Mouse (Mus musculus) liver, embryonic 16.5 days (tissue): Measurements from ENCODE around the gene AI854703. TPM values are rescaled to one million over a fixed set of nuclear protein-coding genes. Genes with fewer than 3 reads are reported as not detected.
"Not testable (repeated sequence)": the region's sequence is repeated elsewhere in the genome, so short reads cannot be mapped to it uniquely, and the experiment has no call there.

Experiments
- ATAC-seq: fragments of 200-750 bp; cut with Nextera tagmentation; 2 replicates; pipeline ENCODE4 v1.8.0; 2017; ENCODE audit warnings: low read depth, mild to moderate bottlenecking, moderate number of reproducible peaks, moderate library complexity
- H3K27ac ChIP-seq: fragments of 300-500 bp; sonication (generic); 2 replicates; pipeline ENCODE4 v1.5.1; 2014; ENCODE audit warnings: mild to moderate bottlenecking, low read length
- H3K27me3 ChIP-seq: fragments of 300-500 bp; sonication (generic); 2 replicates; pipeline ENCODE4 v1.6.1; 2014; ENCODE audit warnings: low read depth, low read length, mixed read lengths; ENCODE audit not compliant: control insufficient read depth, insufficient read depth
- H3K36me3 ChIP-seq: fragments of 300-500 bp; sonication (generic); 2 replicates; pipeline ENCODE4 v1.6.1; 2014; ENCODE audit warnings: mild to moderate bottlenecking; ENCODE audit not compliant: control insufficient read depth, insufficient read depth
- H3K4me1 ChIP-seq: fragments of 300-500 bp; sonication (generic); 2 replicates; pipeline ENCODE4 v1.6.1; 2014; ENCODE audit warnings: low read depth, low read length, mixed read lengths; ENCODE audit not compliant: control insufficient read depth
- H3K4me2 ChIP-seq: fragments of 300-500 bp; sonication (generic); 2 replicates; pipeline ENCODE4 v1.6.1; 2014; ENCODE audit warnings: low read depth, low read length, mixed read lengths
- H3K4me3 ChIP-seq: fragments of 300-500 bp; sonication (generic); 2 replicates; pipeline ENCODE4 v1.5.1; 2014; ENCODE audit warnings: low read depth, mild to moderate bottlenecking, low read length
- H3K9ac ChIP-seq: fragments of 300-500 bp; sonication (generic); 2 replicates; pipeline ENCODE4 v1.6.1; 2014; ENCODE audit warnings: low read depth, low read length
- H3K9me3 ChIP-seq: fragments of 300-500 bp; sonication (generic); replicated peaks from 2 replicates; pipeline ENCODE4 v1.6.1; 2016; ENCODE audit warnings: low read length; ENCODE audit not compliant: control insufficient read depth
- WGBS: fragments of 180-500 bp; shearing (Covaris S2); extraction: QIAGEN DNeasy Blood & Tissue Kit; methylation state at CpG from one replicate; pipeline ENCODE4 v1.1.7; 2014; ENCODE audit not compliant: insufficient replicate concordance; 5-methylcytosine and 5-hydroxymethylcytosine counted together
- polyA plus RNA-seq: library from polyadenylated mRNA; unstranded; fragments of >200 nt; fragmentation: Nextera tagmentation; extraction: Ambion mirVana; gene quantifications from 2 replicates; pipeline ENCODE4 v1.2.1, GENCODE M21; 2015

Gene AI854703
- polyA plus RNA-seq, 1 experiment from 2014 or later: 0.13 TPM

GRCm38 (mm10) chr6:48602080-48602741 lies 24.4 kb upstream of the AI854703 start:
- Histone ChIP-seq H3K27ac (peak overlapping the region; percentile 77), H3K27me3 (no peaks in the 10 kb centered on the region), H3K4me1 (peaks cover 16% of the 10 kb centered on the region), H3K36me3 (peaks cover 10% of the 10 kb centered on the region), H3K4me2 (peak overlapping the region; percentile 92), H3K9me3 (no peaks in the 10 kb centered on the region), H3K9ac (peak overlapping the region; percentile 62), H3K4me3 (peak overlapping the region; percentile 67)
- under 1% methylated on average over 28 of the region's 28 CpGs for whole genome bisulfite sequencing
- no peak; the same call in 1 of the 2 replicates for ATAC-seq

GRCm38 (mm10) chr6:48608124-48608523 lies 18.4 kb upstream of the AI854703 start:
- Histone ChIP-seq H3K4me3 (no peak overlapping the region), H3K4me1 (no peaks in the 10 kb centered on the region; the same call in 1 of the 2 replicates), H3K9ac (no peak overlapping the region), H3K36me3 (no peaks in the 10 kb centered on the region), H3K27me3 (no peaks in the 10 kb centered on the region), H3K4me2 (no peak overlapping the region), H3K9me3 (no peaks in the 10 kb centered on the region), H3K27ac (no peak overlapping the region)
- no peak for ATAC-seq
- 76% methylated on average over 2 of the region's 2 CpGs for WGBS

GRCm38 (mm10) chr6:48609512-48609911 lies 17.1 kb upstream of the AI854703 start:
- 32% methylated on average over 7 of the region's 7 CpGs for WGBS

GRCm38 (mm10) chr6:48610657-48611056 lies 15.9 kb upstream of the AI854703 start:
- Histone ChIP-seq H3K4me2 (no peak overlapping the region), H3K27ac (no peak overlapping the region)
- WGBS: 59% methylated on average over 3 of the region's 3 CpGs

More at GRCm38 (mm10) chr6:48609512-48609911, 17.1 kb upstream of the AI854703 start:
- Histone ChIP-seq H3K4me3 (no peak overlapping the region), H3K4me2 (no peak overlapping the region), H3K9me3 (no peaks in the 10 kb centered on the region), H3K9ac (no peak overlapping the region), H3K36me3 (no peaks in the 10 kb centered on the region), H3K27me3 (no peaks in the 10 kb centered on the region), H3K4me1 (no peaks in the 10 kb centered on the region), H3K27ac (no peak overlapping the region)
- ATAC-seq: 0 out of 2 replicates have a peak, but pooled peaks have one; percentile 11

GRCm38 (mm10) chr6:48613464-48613863 lies 13.1 kb upstream of the AI854703 start:
- Histone ChIP-seq H3K9me3 (no peaks in the 10 kb centered on the region), H3K27ac (no peak overlapping the region), H3K9ac (no peak overlapping the region), H3K27me3 (no peaks in the 10 kb centered on the region), H3K4me3 (no peak overlapping the region), H3K4me1 (no peaks in the 10 kb centered on the region; the same call in 1 of the 2 replicates), H3K4me2 (no peak overlapping the region), H3K36me3 (no peaks in the 10 kb centered on the region)
- ATAC-seq: no peak
- WGBS: 61% methylated on average over 4 of the region's 4 CpGs

More at GRCm38 (mm10) chr6:48610657-48611056, 15.9 kb upstream of the AI854703 start:
- H3K4me1 ChIP-seq: no peaks in the 10 kb centered on the region; the same call in 1 of the 2 replicates
- no peak overlapping the region for H3K9ac ChIP-seq
- no peaks in the 10 kb centered on the region for H3K27me3 ChIP-seq
- H3K9me3 ChIP-seq: no peaks in the 10 kb centered on the region
- ATAC-seq: no peak
- no peak overlapping the region for H3K4me3 ChIP-seq
- no peaks in the 10 kb centered on the region for H3K36me3 ChIP-seq

- WGBS: 69% methylated on average over 5 of the region's 5 CpGs
- no peak overlapping the region for H3K27ac ChIP-seq
- no peak overlapping the region for H3K4me2 ChIP-seq
- H3K9me3 ChIP-seq: no peaks in the 10 kb centered on the region
- no peaks in the 10 kb centered on the region; the same call in 1 of the 2 replicates for H3K4me1 ChIP-seq
- H3K4me3 ChIP-seq: no peak overlapping the region
- H3K27me3 ChIP-seq: no peaks in the 10 kb centered on the region
- H3K9ac ChIP-seq: no peak overlapping the region
- ATAC-seq: peak; percentile 48; the same call in 1 of the 2 replicates
- no peaks in the 10 kb centered on the region; the same call in none of the 2 replicates for H3K36me3 ChIP-seq
Measured at GRCm38 (mm10) chr6:48614756-48615155, 11.8 kb upstream of the AI854703 start.

GRCm38 (mm10) chr6:48620031-48620430 lies 6.5 kb upstream of the AI854703 start:
- Histone ChIP-seq H3K4me2 (no peak overlapping the region), H3K9ac (no peak overlapping the region), H3K9me3 (no peaks in the 10 kb centered on the region), H3K27me3 (no peaks in the 10 kb centered on the region), H3K4me1 (no peaks in the 10 kb centered on the region), H3K36me3 (no peaks in the 10 kb centered on the region; the same call in none of the 2 replicates), H3K27ac (no peak overlapping the region), H3K4me3 (no peak overlapping the region)
- 85% methylated on average over 30 of the region's 30 CpGs for WGBS
- ATAC-seq: no peak

- H3K4me1 ChIP-seq, H3K9ac ChIP-seq, H3K27me3 ChIP-seq, H3K4me3 ChIP-seq, H3K27ac ChIP-seq, ATAC-seq, H3K36me3 ChIP-seq, H3K4me2 ChIP-seq, H3K9me3 ChIP-seq: not testable (repeated sequence)
- 67% methylated on average over 8 of the region's 8 CpGs for whole genome bisulfite sequencing
Measured at GRCm38 (mm10) chr6:48622186-48622843, 4.2 kb upstream of the AI854703 start.

- Histone ChIP-seq H3K4me2 (no peak overlapping the region), H3K4me1 (no peaks in the 10 kb centered on the region), H3K4me3 (no peak overlapping the region), H3K36me3 (no peaks in the 10 kb centered on the region; the same call in none of the 2 replicates), H3K9me3 (no peaks in the 10 kb centered on the region), H3K27ac (no peak overlapping the region), H3K9ac (no peak overlapping the region), H3K27me3 (peaks cover 21% of the 10 kb centered on the region)
- no peak for ATAC-seq
- WGBS: 52% methylated on average over 1 of the region's 1 CpGs
Measured at GRCm38 (mm10) chr6:48623460-48623859, 3.1 kb upstream of the AI854703 start.
